23 mouse cellular contexts compared by ENCODE assay signal in the genomic region with DNA sequence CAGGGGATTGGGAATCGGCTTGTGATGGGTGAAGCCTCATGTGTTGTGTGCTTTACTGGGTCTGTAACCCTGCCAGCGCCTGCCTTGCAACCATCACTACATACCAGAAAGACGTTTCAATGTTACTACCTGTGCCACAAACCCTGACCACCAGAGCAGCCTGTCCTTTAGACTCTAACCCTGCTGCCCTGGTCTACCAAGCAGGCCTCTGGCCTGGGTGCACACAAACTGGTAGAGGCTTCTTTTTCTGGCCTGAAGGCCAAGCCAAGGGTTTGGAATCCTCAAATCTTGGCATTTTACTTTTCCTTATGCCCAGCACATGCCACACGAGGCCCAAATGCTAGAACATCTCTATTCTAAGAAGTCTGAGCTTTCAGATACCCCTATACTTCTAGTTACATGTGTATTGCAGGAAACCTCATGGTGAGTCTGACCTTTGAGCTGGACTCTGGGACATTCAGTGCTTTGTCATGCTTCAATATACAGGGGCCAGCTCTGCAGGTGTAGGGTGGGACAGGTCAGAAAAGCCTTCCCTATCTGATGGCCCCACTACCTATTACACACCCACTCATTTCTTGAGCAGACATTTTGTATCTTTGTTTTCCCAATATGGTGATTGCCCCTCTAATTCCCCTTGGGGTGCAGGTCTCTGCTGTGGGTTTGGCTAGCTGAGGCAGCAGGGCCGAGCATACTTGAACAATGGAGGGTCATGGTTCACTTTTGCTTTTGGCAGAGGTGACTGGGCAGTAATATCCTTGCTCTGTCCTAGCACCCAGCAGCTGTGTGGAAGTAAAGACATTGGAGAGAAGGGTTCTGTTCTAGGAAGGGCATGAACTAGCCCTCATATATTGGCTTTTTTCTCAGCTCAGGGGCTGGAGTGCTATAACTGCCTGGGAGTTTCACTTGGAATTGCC. TPM values are rescaled to one million over a fixed set of nuclear protein-coding genes. Genes with fewer than 3 reads are reported as not detected.
"Had no signal": no experiment of that assay in that cellular context is flagged by ENCODE, and none has a peak within 500 bp of the region (broad histone marks: within the 10 kb centered on the region; RNA-seq: fewer than 3 reads in every experiment).

No protein-coding gene starts in this region.

- H3K9me3 ChIP-seq: limb, embryonic 10.5 days; liver, embryonic 13.5 days; lung, embryonic 15.5 days; megakaryocyte, embryonic 14.5 days; midbrain, embryonic 15.5 days; neural tube, embryonic 13.5 days had no signal

- H3K27me3 ChIP-seq: liver, embryonic 13.5 days; lung, embryonic 15.5 days; midbrain, embryonic 15.5 days; neural tube, embryonic 13.5 days had no signal

- H3K4me1 ChIP-seq: limb, embryonic 10.5 days; liver, embryonic 13.5 days; lung, embryonic 15.5 days; midbrain, embryonic 15.5 days; neural tube, embryonic 13.5 days had no signal

- H3K4me2 ChIP-seq: liver, embryonic 13.5 days; lung, embryonic 15.5 days; midbrain, embryonic 11.5 days; midbrain, embryonic 15.5 days; neural tube, embryonic 13.5 days had no signal

- ATAC-seq: hindbrain, embryonic 16.5 days; inflammation-experienced regulatory T-cells, adult 6 months; liver, postnatal 0 days; midbrain, embryonic 15.5 days had no signal

- H3K4me3 ChIP-seq: left cerebral cortex, adult 2 months; limb, embryonic 10.5 days; liver, embryonic 13.5 days; lung, embryonic 15.5 days; megakaryocyte, embryonic 14.5 days; midbrain, embryonic 15.5 days; neural tube, embryonic 13.5 days had no signal

- H3K9ac ChIP-seq: liver, embryonic 13.5 days; liver, postnatal 0 days; lung, embryonic 15.5 days; midbrain, embryonic 15.5 days; neural tube, embryonic 13.5 days had no signal

- H3K36me3 ChIP-seq: limb, embryonic 10.5 days; liver, embryonic 13.5 days; lung, embryonic 15.5 days; midbrain, embryonic 15.5 days; neural tube, embryonic 13.5 days had no signal

- DNase-seq: liver, embryonic 13.5 days; liver, postnatal 0 days; lung, postnatal 14 days; retina, postnatal 1 day; right cerebral cortex, postnatal 4 days; spleen, adult 18-20 months; thymus, adult 2 months; thymus, postnatal 36 days had no signal

- H3K27ac ChIP-seq: left cerebral cortex, adult 2 months; limb, embryonic 10.5 days; liver, embryonic 13.5 days; lung, embryonic 15.5 days; macrophage; midbrain, embryonic 15.5 days; neural tube, embryonic 13.5 days had no signal

RNA-seq across cellular contexts. Expression of a gene that starts 1.0 kb away (rescaled TPM):
- total RNA-seq: layer of hippocampus, postnatal 25 days; left cerebral cortex, adult 2 months; left cerebral cortex, postnatal 14 days; monocyte, adult 5-6 weeks had no signal
- polyA plus RNA-seq: hindbrain, embryonic 16.5 days; inflammation-experienced regulatory T-cells, adult 6 months; limb, embryonic 14.5 days; liver, embryonic 13.5 days; liver, postnatal 0 days; lung, embryonic 15.5 days; macrophage; midbrain, embryonic 11.5 days; midbrain, embryonic 15.5 days; neural tube, embryonic 13.5 days; stomach, embryonic 14.5 days; thymus, adult 2 months had no signal

RNA-seq across cellular contexts. Expression of a gene that starts 53.0 kb away (rescaled TPM):
- total RNA-seq: layer of hippocampus, postnatal 25 days; left cerebral cortex, adult 2 months; left cerebral cortex, postnatal 14 days; monocyte, adult 5-6 weeks had no signal
- polyA plus RNA-seq: hindbrain, embryonic 16.5 days; inflammation-experienced regulatory T-cells, adult 6 months; limb, embryonic 10.5 days; limb, embryonic 14.5 days; macrophage; midbrain, embryonic 11.5 days; midbrain, embryonic 15.5 days; neural tube, embryonic 13.5 days had no signal
